Mouse (Mus musculus) kidney, adult 2 months (tissue): Measurements from ENCODE around the gene Efna4.

Experiments used
- CTCF ChIP-seq: fragments of 200-500 bp; conservative IDR thresholded peaks from 2 replicates; pipeline ENCODE4 v1.5.1; 2011; ENCODE audit warnings: low read depth, mild to moderate bottlenecking, control low read depth, low read length, moderate library complexity, mixed read lengths; ENCODE audit not compliant: insufficient read depth, insufficient read length
- POLR2A ChIP-seq: fragments of 200-500 bp; IDR thresholded peaks from one replicate; pipeline ENCODE4 v1.6.1; 2011; ENCODE audit warnings: low read depth, low read length, control low read depth

- TF ChIP-seq CTCF (no peak), POLR2A (no peak)
Observed at GRCm38 (mm10) chr3:89377831-89378230, 40.0 kb upstream of the Efna4 start.
